Mouse (Mus musculus) cerebellum, adult 2 months (tissue): ENCODE measurements at regions not wholly inside any gene's neighbourhood (a gene's known extent, or its start where the extent isn't known, plus 50 kb on each side); places are given as distances from the start of the nearest gene placed in this dataset.

Experiments used
- DNase-seq, 2 experiments: peaks; one replicate each; pipeline ENCODE4 v3.0.0; 2021
- H3K27ac ChIP-seq: fragments of 200-500 bp; 2 replicates; pipeline ENCODE4 v1.5.1; 2012; ENCODE audit warnings: low read length, control low read depth, inconsistent platforms; ENCODE audit not compliant: insufficient read depth
- H3K27me3 ChIP-seq: fragments of 200-500 bp; 2 replicates; pipeline ENCODE4 v1.6.1; 2012; ENCODE audit warnings: inconsistent platforms, mild to moderate bottlenecking, low read length, moderate library complexity; ENCODE audit not compliant: control insufficient read depth, insufficient read depth
- H3K4me1 ChIP-seq: fragments of 200-500 bp; 2 replicates; pipeline ENCODE4 v1.6.1; 2011; ENCODE audit warnings: low read length; ENCODE audit not compliant: control insufficient read depth, insufficient read depth
- H3K4me3 ChIP-seq: fragments of 200-500 bp; replicated peaks from 2 replicates; pipeline ENCODE3; 2011; ENCODE audit warnings: mild to moderate bottlenecking, low read depth, low read length, control low read depth; ENCODE audit not compliant: insufficient read depth
- CTCF ChIP-seq: fragments of 200-500 bp; IDR thresholded peaks from 2 replicates; pipeline ENCODE4 v1.5.1; 2011; ENCODE audit warnings: low read depth, mild to moderate bottlenecking, control low read depth, low read length, moderate library complexity, borderline replicate concordance; ENCODE audit not compliant: insufficient read depth
- POLR2A ChIP-seq: fragments of 200-500 bp; IDR thresholded peaks from 2 replicates; pipeline ENCODE4 v1.6.1; 2011; ENCODE audit warnings: low read length, control low read depth, borderline replicate concordance; ENCODE audit not compliant: insufficient read depth
- WGBS: fragments of 180-500 bp; shearing (Covaris S2); methylation state at CpG from one replicate; pipeline ENCODE4 v1.1.7; 2018; 5-methylcytosine and 5-hydroxymethylcytosine counted together

GRCm38 (mm10) chr13:89395851-89396250, 143.7 kb upstream of the Hapln1 start:
- 73% methylated on average over 3 of the region's 3 CpGs for WGBS
- no peak for TF ChIP-seq CTCF
- TF ChIP-seq POLR2A = no peak

DNA sequence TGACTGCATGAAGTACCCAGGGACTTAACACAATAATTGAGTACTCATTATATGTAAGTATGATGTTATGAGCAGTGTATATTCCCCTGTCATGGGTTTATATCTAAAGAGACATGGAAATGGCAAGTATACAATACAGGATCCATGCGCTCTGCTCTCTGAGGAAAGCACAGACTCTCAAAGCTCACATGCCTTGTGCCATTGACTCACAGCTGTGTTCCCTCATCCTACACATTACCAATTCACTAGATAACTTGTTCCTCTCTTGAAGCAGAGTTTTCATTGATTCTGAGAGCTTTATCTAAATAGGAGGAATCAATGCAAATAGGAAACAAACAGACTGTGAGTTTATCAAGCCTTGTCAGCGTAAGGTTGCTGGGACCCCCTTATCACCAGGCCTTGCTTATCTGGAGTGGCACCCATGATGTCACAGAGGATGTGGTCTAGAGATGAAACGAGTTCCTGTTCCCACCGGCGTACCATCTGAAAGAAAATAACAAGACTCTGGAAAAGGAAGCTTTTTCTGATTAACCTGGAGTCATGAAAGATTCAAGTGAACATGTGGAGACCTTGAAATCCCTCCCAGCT, 138.4 kb upstream of the Hapln1 start:
- 82% methylated on average over 5 of the region's 5 CpGs for WGBS
- H3K4me3 ChIP-seq = no peak overlapping the region
- H3K4me1 ChIP-seq = no peaks in the 10 kb centered on the region
- no peaks in the 10 kb centered on the region for H3K27me3 ChIP-seq
- TF ChIP-seq POLR2A (no peak), CTCF (no peak)
- no peak overlapping the region for H3K27ac ChIP-seq
- DNase-seq = no peak

More at GRCm38 (mm10) chr13:89395851-89396250, 143.7 kb upstream of the Hapln1 start:
- H3K4me1 ChIP-seq = no peaks in the 10 kb centered on the region
- H3K27me3 ChIP-seq = no peaks in the 10 kb centered on the region
- no peak overlapping the region for H3K4me3 ChIP-seq
- H3K27ac ChIP-seq = no peak overlapping the region
- no peak for DNase-seq

- Histone ChIP-seq H3K27me3 (no peaks in the 10 kb centered on the region), H3K27ac (no peak overlapping the region), H3K4me3 (no peak overlapping the region), H3K4me1 (no peaks in the 10 kb centered on the region)
- DNase-seq = no peak
- TF ChIP-seq CTCF = no peak
- no peak for TF ChIP-seq POLR2A
- 75% methylated on average over 2 of the region's 2 CpGs for WGBS
Observed at GRCm38 (mm10) chr13:89410504-89410903, 129.1 kb upstream of the Hapln1 start.

DNA sequence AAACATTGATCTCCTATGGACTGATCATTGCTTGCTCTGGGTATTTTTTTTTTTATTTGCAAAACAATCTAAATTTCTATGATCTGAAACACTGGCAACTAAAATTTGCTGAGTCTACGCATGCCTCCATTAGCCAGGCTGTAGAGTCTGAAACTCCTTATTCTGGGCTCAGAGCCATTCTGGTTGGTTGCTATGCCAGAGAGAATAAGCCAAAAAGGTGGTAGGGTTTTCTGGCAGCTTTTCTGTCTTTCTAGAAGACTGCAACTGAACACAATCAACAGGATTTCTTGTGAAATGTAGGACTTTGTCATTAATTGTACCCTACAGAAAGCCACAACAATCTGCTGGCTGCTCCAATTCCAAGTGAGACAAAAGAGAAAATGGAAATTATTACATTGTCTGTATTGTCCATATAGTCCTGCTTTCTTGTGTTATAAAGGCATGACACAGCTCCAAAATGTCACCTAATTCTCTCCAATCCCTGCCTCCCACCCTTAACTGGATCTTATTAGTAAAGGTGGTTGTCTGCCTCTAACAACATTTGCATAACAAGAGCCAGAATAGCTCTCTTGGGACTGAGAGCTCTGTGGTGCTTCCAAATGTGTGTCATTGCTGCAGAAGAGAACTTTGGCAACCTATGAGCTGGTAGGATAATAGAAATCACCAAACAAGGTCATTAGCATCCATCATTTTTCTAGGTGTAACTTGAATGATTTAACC, 126.7 kb upstream of the Hapln1 start:
- TF ChIP-seq CTCF = no peak
- TF ChIP-seq POLR2A = no peak
- Histone ChIP-seq H3K4me1 (no peaks in the 10 kb centered on the region), H3K27ac (no peak overlapping the region), H3K4me3 (no peak overlapping the region), H3K27me3 (no peaks in the 10 kb centered on the region)
- 27% methylated on average over 1 of the region's 1 CpGs for WGBS
- peak in 1 of 2 experiments; percentile 3 for DNase-seq

DNA sequence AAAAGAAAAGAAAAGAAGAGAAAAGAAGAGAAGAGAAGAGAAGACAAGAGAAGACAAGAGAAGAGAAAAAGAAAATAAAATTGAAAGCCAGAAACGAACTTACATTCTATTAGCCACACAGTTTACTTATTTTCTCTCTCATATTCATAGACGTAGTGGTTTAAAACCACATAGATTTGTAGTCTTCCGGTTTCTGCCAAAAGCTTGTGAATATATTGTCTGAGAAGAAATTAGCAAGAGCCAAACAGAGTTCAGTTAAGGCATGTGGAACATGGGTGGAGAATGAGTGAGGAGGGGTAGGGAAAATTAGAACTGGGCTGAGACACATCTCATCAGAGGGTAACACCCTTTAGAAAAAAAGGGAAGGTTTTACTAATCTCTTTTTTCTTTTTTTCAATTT, 120.8 kb upstream of the Hapln1 start:
- Histone ChIP-seq H3K4me1 (no peaks in the 10 kb centered on the region), H3K27me3 (no peaks in the 10 kb centered on the region), H3K4me3 (no peak overlapping the region), H3K27ac (no peak overlapping the region)
- 95% methylated on average over 3 of the region's 3 CpGs for WGBS
- no peak for DNase-seq
- no peak for TF ChIP-seq CTCF
- TF ChIP-seq POLR2A = no peak

- TF ChIP-seq POLR2A (no peak), CTCF (no peak)
- Histone ChIP-seq H3K4me3 (no peak overlapping the region), H3K27ac (no peak overlapping the region), H3K4me1 (no peaks in the 10 kb centered on the region), H3K27me3 (no peaks in the 10 kb centered on the region)
- no peak for DNase-seq
Observed at GRCm38 (mm10) chr13:89421833-89422232, 117.8 kb upstream of the Hapln1 start.

GRCm38 (mm10) chr13:89423491-89423890, 116.1 kb upstream of the Hapln1 start:
- Histone ChIP-seq H3K4me3 (no peak overlapping the region), H3K27me3 (no peaks in the 10 kb centered on the region), H3K4me1 (no peaks in the 10 kb centered on the region), H3K27ac (no peak overlapping the region)
- no peak for DNase-seq
- TF ChIP-seq CTCF = no peak
- no peak for TF ChIP-seq POLR2A

GRCm38 (mm10) chr13:89428272-89429071, 111.1 kb upstream of the Hapln1 start:
- Histone ChIP-seq H3K27me3 (no peaks in the 10 kb centered on the region), H3K27ac (no peak overlapping the region), H3K4me3 (no peak overlapping the region), H3K4me1 (no peaks in the 10 kb centered on the region)
- 28% methylated on average over 12 of the region's 12 CpGs for WGBS
- TF ChIP-seq CTCF (no peak), POLR2A (no peak)
- DNase-seq = no peak
